Mouse (Mus musculus) cerebellum, postnatal 10 days (tissue): ENCODE results near the gene Prf1.
A peak's percentile ranks its signal among the peaks of the same experiment; 100 is the strongest.

ENCODE experiments used
- DNase-seq, 2 experiments: peaks; one replicate each; pipeline ENCODE4 v3.0.0; 2021; ENCODE audit warnings: mixed read lengths in 2 of 2

Prf1 gene

GRCm38 (mm10) chr10:61341045-61341444 lies 43.4 kb downstream of the Prf1 start:
- no peak for DNase-seq

- DNase-seq = peak; percentile 91 to 93
These were observed 43.9 kb downstream of the Prf1 start for GRCm38 (mm10) chr10:61341557-61341956.

GRCm38 (mm10) chr10:61342750-61343149 lies 45.1 kb downstream of the Prf1 start:
- no peak for DNase-seq

GRCm38 (mm10) chr10:61343950-61344349 lies 46.3 kb downstream of the Prf1 start:
- peak; percentile 79 to 86 for DNase-seq

- DNase-seq = no peak
These were observed 47.5 kb downstream of the Prf1 start for GRCm38 (mm10) chr10:61345179-61345578.

GRCm38 (mm10) chr10:61346374-61346773 lies 48.7 kb downstream of the Prf1 start:
- DNase-seq = no peak

- no peak for DNase-seq
These were observed 53.6 kb downstream of the Prf1 start for GRCm38 (mm10) chr10:61351216-61351615.
